Mouse (Mus musculus) frontal cortex, adult 2 months (tissue): ENCODE data around the gene Gm8267. TPM values are rescaled to one million over a fixed set of nuclear protein-coding genes. Genes with fewer than 3 reads are reported as not detected.
"Not testable (repeated sequence)": the region's sequence is repeated elsewhere in the genome, so short reads cannot be mapped to it uniquely, and the experiment has no call there.

ENCODE experiments used
- DNase-seq, 2 experiments: peaks; one replicate each; pipeline ENCODE4 v3.0.0; 2022; ENCODE audit warnings: low spot score in 1 of 2; ENCODE audit errors: extremely low spot score in 1 of 2
- polyA plus RNA-seq: library from polyadenylated mRNA; depleted of rRNA; stranded (reverse); fragments of >200 nt; gene quantifications from 2 replicates; pipeline ENCODE4 v1.2.3, GENCODE M21; 2012; rRNA removed

Gene Gm8267
- not detected in 2 replicates for polyA plus RNA-seq

DNA sequence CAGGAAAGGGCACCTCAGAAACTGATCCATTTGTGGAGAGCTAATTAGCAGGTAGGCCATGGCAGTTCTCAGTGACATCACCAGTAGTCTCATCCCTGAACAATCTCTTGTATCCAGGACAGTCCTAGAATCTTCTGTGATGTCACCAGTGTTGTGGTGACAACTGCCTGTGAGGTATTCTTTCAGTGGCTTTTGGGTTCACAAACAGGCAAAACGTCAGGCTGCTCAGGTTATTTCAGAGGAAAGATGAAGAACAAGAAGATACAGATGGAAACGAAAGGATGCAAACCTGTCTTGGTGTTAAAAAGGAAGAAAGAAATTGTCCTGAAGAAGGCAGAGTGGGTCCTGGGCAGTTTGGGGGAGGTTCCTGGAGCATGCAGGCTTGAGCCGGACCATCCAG lies at the start of gene Gm8267:
Gene Gm8267 (minus strand): TSS at position 101 of the 400 bp plus-strand sequence.
- no peak for DNase-seq

DNA sequence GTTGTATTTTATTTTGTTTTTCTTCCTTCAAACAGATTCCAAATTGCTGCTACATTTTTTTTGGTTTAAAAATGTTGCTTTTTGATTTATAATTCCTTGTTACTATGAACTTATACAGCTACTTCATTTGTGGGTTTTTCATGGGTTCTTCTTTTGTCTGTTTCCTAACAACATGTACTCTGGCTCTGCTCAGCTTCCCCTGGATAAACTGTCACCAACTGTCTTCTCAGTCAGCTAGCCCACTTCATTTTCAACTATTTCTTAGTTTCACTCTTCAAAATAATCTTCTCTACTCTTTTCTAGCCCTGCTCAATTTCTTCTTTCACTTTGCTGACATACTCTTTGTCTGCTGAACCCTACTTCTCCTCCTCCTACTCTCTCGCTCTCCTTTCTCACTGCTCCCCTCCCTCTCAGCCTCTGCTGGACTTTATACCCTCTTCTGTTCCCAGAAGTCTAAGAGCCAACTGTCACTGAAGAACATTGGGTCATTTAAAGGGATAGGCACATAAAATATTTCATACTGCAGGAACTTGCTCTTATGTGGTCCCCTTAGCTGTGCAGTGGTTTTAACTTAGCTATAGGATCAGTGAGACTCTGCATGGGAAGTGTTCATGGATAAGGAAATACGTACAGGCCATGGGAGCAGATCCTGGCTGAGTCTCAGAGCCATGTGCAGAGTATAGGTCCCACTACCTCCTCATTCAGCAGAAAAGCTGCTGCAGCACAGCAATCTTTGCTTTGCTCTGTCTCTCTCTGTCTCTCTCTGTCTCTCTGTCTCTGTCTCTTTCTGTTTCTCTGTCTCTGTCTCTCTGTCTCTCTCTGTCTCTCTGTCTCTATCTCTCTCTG lies 39.6 kb upstream of the Gm8267 start:
- not testable (repeated sequence) for DNase-seq

DNA sequence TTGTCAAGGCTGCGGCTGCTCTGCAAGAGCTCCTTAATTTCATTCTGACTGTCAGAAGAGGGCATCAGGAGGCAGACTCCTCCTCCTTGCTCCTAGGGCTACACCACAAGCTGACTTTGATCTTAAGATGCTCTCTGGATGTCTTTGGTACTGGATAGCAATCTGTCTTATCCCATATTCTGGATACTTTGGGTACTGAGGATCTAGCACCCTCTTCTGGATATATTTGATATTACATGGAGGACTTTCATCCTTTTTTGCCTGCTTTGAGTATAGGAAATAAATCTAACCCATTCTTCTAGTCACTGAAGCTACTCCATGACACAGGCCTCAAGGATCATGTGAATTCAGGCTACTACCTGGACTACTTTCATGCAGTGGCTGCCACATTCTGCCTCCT lies 7.4 kb downstream of the Gm8267 start:
- peak in 1 of 2 experiments; percentile 54 for DNase-seq

DNA sequence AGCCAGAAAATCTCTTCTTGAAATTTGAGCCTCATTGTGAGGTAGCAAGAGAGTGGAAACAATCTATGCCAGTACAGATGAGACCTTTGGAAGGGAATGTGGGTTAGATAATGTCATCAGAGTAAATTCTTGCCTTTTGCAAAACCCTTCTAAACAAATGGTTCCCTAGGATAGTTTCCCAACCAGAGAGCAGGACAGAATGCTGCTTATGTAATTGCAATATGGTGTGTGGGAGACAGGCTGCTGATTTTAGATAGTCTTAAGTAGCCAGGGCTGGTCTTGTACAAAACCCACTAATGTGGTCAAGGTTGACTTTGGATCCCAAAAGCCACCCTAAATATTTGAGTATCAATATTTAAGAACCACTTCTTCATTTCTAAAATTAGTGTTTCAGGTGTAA lies 19.4 kb downstream of the Gm8267 start:
- DNase-seq: peak; percentile 5 to 57

DNA sequence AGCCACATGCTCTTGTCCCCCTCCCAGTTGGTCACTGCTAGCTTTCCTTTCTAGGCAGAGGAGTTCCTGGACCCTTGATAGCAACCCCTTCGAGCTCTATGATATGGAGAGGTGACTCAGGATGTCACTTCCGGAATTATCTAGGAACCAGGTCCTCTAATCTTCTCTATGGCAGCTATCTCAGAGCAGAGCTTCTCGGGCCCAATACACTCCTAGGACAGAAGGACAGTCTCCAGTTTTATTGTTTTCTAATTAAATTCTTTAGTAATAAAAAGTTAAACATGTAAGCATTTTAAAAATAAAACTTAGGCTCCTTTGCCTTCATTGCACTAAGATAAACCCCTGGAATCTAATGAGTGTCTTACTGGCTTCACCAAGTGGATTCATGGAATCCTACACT lies 43.8 kb downstream of the Gm8267 start, which contains the start of gene Gm8257:
Gene Gm8257 (minus strand): TSS at position 101 of the 400 bp plus-strand sequence.
- not testable (repeated sequence) for DNase-seq

Other genes with a start within 250 kb of the Gm8267 start
- not detected in 2 replicates for gene Gm17093, start 232.1 kb downstream of the Gm8267 start, polyA plus RNA-seq
- 0.44 and 1.3 TPM in 2 replicates for gene Gm8247, start 167.2 kb downstream of the Gm8267 start, polyA plus RNA-seq
- gene Gm5624, start 122.4 kb downstream of the Gm8267 start, polyA plus RNA-seq: 0.16 TPM in 1 of 2 replicates, not detected in the other
- gene Gm8257, start 43.9 kb downstream of the Gm8267 start, polyA plus RNA-seq: not detected in 2 replicates
- gene Ptgdr, start 109.0 kb upstream of the Gm8267 start, polyA plus RNA-seq: 0.84 and 1.3 TPM in 2 replicates
- gene Ptger2, start 237.9 kb upstream of the Gm8267 start, polyA plus RNA-seq: 0.42 and 0.55 TPM in 2 replicates